Mouse (Mus musculus): ENCODE results near the gene Cd151. TPM values are rescaled to one million over a fixed set of nuclear protein-coding genes. Genes with fewer than 3 reads are reported as not detected.

The Cd151 gene
- polyA plus RNA-seq, 1 experiment from 2014 or later: 23.0 TPM

DNA sequence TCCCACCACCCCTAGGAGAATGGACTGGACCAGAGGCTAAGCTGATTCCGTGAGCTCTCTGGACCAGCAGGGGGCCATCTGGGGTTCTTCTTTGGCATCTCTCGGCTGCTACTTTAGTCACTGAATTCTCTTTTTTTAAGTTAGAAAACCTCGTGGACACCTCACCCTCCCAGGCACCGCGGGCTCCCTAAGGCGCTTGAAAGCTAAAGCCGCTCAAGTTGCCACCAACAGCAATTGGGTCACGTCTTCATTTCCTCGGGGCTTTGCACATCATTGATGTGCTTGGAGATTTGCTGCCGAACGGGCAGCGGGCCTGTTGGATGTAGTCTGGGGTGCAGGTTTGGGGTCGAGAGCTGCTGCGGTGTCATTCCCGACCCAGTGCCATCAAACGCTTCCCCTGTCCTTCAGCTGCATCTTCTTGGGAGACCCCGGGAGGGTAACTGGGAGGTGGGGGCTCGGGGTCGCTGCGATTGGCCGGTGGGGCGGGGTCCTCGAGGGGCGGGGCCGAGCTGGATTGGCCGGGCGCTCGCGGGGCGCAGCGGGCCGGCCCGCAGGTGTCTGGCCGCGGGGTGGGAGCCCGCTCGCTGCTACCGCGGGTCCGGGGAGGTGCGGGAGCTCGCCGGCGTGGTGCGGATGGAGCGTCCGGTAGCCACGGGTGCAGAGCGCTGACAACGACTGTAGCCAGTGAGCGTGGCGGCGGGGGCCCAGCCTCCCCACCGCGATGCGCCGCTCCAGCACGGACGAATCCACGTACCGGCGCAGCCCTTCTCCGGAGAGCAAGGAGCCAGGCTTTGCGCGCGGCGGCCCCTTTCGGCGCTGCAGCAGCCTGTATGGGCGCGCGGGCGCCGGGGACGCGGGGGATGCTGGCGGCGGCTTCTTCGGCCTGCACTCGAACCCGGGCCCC is 14.6 kb downstream of the Cd151 start:
- H3K4me1 ChIP-seq (ENCODE audit: control insufficient read depth, insufficient read depth, low read depth, low read length): peaks cover 37% of the 10 kb centered on the region
- under 1% methylated on average over 74 of the region's 81 CpGs for WGBS
- H3K27me3 ChIP-seq (replicated peaks; ENCODE audit: control insufficient read depth, insufficient read depth, low read length): peaks cover 5% of the 10 kb centered on the region; the same call in 1 of the 2 replicates
- peak; percentile 58 for ATAC-seq
- no peaks in the 10 kb centered on the region for H3K9me3 ChIP-seq (ENCODE audit: control insufficient read depth, low read length)
- peak overlapping the region; percentile 87 for H3K4me2 ChIP-seq (ENCODE audit: low read length)
- H3K4me3 ChIP-seq (ENCODE audit: low read length): peak overlapping the region; percentile 73
- peak overlapping the region; percentile 83 for H3K27ac ChIP-seq (ENCODE audit: low read depth, low read length)
- H3K9ac ChIP-seq (ENCODE audit: low read depth, low read length): peak overlapping the region; percentile 80
- H3K36me3 ChIP-seq (ENCODE audit: control insufficient read depth, insufficient read depth, low read length): no peaks in the 10 kb centered on the region

DNA sequence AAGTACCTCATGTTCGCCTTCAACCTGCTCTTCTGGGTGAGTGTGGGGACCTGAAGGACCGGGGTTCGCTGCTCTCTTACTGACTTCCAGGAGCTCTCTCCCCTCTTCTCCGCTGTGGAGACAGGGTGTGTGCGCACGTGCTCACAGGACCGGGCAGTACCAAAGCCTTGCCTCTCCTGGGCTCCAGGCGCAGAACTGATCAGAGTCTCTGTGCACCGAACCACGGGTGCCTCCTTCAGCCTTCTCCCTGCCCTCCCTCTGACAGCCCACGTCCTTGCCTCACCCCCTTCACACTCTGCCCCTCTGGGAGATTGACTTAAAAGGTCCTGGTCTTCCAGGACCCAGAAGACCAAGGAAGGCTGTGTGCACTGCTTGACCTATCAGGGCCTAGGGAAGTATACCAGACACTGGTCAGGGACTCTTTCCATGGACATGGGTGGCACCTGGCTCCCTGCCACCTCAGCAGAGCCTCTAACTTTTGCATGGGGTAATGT is 15.4 kb downstream of the Cd151 start:
- peak overlapping the region; percentile 80 for H3K9ac ChIP-seq (ENCODE audit: low read depth, low read length)
- no peaks in the 10 kb centered on the region for H3K9me3 ChIP-seq (ENCODE audit: control insufficient read depth, low read length)
- H3K4me3 ChIP-seq (ENCODE audit: low read length): peak overlapping the region; percentile 73
- H3K4me2 ChIP-seq (ENCODE audit: low read length): peak overlapping the region; percentile 87
- H3K4me1 ChIP-seq (ENCODE audit: control insufficient read depth, insufficient read depth, low read depth, low read length): peaks cover 36% of the 10 kb centered on the region
- no peaks in the 10 kb centered on the region for H3K36me3 ChIP-seq (ENCODE audit: control insufficient read depth, insufficient read depth, low read length)
- H3K27ac ChIP-seq (ENCODE audit: low read depth, low read length): peak overlapping the region; percentile 83
- 3% methylated on average over 11 of the region's 11 CpGs for WGBS
- H3K27me3 ChIP-seq (replicated peaks; ENCODE audit: control insufficient read depth, insufficient read depth, low read length): no peaks in the 10 kb centered on the region
- peak; percentile 10; the same call in 1 of the 2 replicates for ATAC-seq

GRCm38 (mm10) chr7:141483114-141483653 is 16.0 kb downstream of the Cd151 start:
- H3K27ac ChIP-seq (ENCODE audit: low read depth, low read length): no peak overlapping the region
- no peaks in the 10 kb centered on the region for H3K9me3 ChIP-seq (ENCODE audit: control insufficient read depth, low read length)
- 76% methylated on average over 6 of the region's 6 CpGs for WGBS
- H3K27me3 ChIP-seq (replicated peaks; ENCODE audit: control insufficient read depth, insufficient read depth, low read length): no peaks in the 10 kb centered on the region
- H3K9ac ChIP-seq (ENCODE audit: low read depth, low read length): no peak overlapping the region; the same call in 1 of the 2 replicates
- peak overlapping the region; percentile 87 for H3K4me2 ChIP-seq (ENCODE audit: low read length)
- no peak for ATAC-seq
- peak overlapping the region; percentile 73 for H3K4me3 ChIP-seq (ENCODE audit: low read length)
- H3K4me1 ChIP-seq (ENCODE audit: control insufficient read depth, insufficient read depth, low read depth, low read length): peaks cover 36% of the 10 kb centered on the region
- no peaks in the 10 kb centered on the region for H3K36me3 ChIP-seq (ENCODE audit: control insufficient read depth, insufficient read depth, low read length)

DNA sequence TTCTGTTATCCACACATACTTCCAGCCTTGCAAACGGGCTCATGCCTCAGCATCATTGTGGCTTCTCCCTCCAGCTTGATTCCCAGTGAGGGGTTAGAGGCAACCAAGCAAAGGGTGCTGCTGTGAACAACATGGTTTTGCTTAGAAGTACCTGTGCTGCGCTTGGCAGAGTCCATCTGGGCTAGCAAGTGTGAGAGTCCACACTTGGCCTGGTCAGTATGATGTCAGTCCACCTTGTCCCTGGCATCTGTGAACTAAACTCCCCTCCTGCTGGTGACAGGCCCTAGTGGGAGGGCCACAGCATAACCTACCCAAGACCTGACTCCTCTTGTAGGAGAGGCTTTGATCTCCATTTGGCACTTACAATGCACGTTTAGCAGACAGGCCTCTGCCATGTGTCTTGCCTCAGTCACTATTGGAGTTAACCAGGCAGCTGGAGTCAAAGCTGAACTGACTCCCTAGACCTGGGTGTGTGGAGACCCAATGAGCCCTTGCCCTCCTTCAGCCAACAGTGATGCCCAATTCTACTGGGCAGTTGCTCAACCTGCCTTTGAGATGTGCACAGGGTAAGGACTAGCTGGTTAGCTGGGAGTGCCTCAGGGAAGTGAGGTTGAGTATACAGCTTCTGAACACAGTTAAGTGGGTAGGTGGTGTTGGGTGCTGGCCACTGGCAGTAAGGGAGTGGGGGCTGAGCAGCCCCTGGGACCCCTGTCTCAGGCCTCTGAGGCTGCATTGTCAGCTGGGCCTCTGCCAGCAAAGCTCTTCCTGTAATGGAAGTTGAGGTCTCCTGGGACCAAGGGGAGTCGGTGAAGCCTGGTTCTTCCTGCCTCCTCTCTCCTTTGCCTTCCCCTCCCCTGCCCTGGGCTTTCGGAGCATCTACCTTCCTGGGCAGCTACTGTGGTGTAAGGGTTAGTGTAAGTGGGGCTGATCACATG is 17.3 kb downstream of the Cd151 start:
- 66% methylated on average over 5 of the region's 5 CpGs for WGBS
- no peak for ATAC-seq
- H3K9me3 ChIP-seq (ENCODE audit: control insufficient read depth, low read length): no peaks in the 10 kb centered on the region
- no peak overlapping the region for H3K27ac ChIP-seq (ENCODE audit: low read depth, low read length)
- no peak overlapping the region for H3K4me3 ChIP-seq (ENCODE audit: low read length)
- H3K9ac ChIP-seq (ENCODE audit: low read depth, low read length): 0 out of 2 replicates have a peak overlapping the region, but pooled peaks have one; percentile 28
- H3K4me2 ChIP-seq (ENCODE audit: low read length): no peak overlapping the region
- H3K27me3 ChIP-seq (replicated peaks; ENCODE audit: control insufficient read depth, insufficient read depth, low read length): no peaks in the 10 kb centered on the region
- no peaks in the 10 kb centered on the region for H3K36me3 ChIP-seq (ENCODE audit: control insufficient read depth, insufficient read depth, low read length)
- H3K4me1 ChIP-seq (ENCODE audit: control insufficient read depth, insufficient read depth, low read depth, low read length): peaks cover 36% of the 10 kb centered on the region

- Histone ChIP-seq H3K9ac (ENCODE audit: low read depth, low read length) (no peak overlapping the region), H3K4me2 (ENCODE audit: low read length) (no peak overlapping the region), H3K27ac (ENCODE audit: low read depth, low read length) (no peak overlapping the region), H3K4me1 (ENCODE audit: control insufficient read depth, insufficient read depth, low read depth, low read length) (peaks cover 36% of the 10 kb centered on the region), H3K36me3 (ENCODE audit: control insufficient read depth, insufficient read depth, low read length) (no peaks in the 10 kb centered on the region), H3K27me3 (replicated peaks; ENCODE audit: control insufficient read depth, insufficient read depth, low read length) (no peaks in the 10 kb centered on the region), H3K4me3 (ENCODE audit: low read length) (no peak overlapping the region), H3K9me3 (ENCODE audit: control insufficient read depth, low read length) (no peaks in the 10 kb centered on the region)
- 80% methylated on average over 2 of the region's 2 CpGs for WGBS
- ATAC-seq: no peak
Measured at GRCm38 (mm10) chr7:141485186-141485585, 18.0 kb downstream of the Cd151 start.

GRCm38 (mm10) chr7:141485606-141486005 is 18.4 kb downstream of the Cd151 start:
- no peak overlapping the region for H3K9ac ChIP-seq (ENCODE audit: low read depth, low read length)
- H3K4me2 ChIP-seq (ENCODE audit: low read length): no peak overlapping the region
- no peak overlapping the region for H3K4me3 ChIP-seq (ENCODE audit: low read length)
- no peaks in the 10 kb centered on the region for H3K9me3 ChIP-seq (ENCODE audit: control insufficient read depth, low read length)
- peaks cover 36% of the 10 kb centered on the region for H3K4me1 ChIP-seq (ENCODE audit: control insufficient read depth, insufficient read depth, low read depth, low read length)
- ATAC-seq: peak; percentile 11; the same call in 1 of the 2 replicates
- H3K27ac ChIP-seq (ENCODE audit: low read depth, low read length): no peak overlapping the region
- 71% methylated on average over 2 of the region's 2 CpGs for WGBS
- H3K27me3 ChIP-seq (replicated peaks; ENCODE audit: control insufficient read depth, insufficient read depth, low read length): no peaks in the 10 kb centered on the region
- H3K36me3 ChIP-seq (ENCODE audit: control insufficient read depth, insufficient read depth, low read length): no peaks in the 10 kb centered on the region

DNA sequence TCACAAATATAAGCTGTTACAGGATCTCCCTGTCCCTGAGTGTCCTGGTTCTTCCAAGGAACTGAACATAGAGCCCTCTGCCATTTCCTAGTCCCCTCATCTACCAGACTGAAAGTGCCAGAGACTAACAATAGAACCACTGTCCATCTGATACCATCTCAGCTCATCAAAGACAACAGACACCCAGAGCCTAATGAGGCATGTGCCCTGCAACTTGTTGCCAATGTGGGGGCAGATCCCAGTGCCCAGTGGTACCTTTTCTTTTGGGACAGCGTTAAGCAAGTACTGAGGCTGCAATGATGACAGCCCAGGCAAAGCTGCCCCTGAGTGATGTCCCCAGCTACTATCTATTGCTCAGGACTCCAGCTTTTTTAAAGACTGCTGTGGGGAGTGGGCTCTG is 19.0 kb downstream of the Cd151 start:
- ATAC-seq: no peak
- Histone ChIP-seq H3K36me3 (ENCODE audit: control insufficient read depth, insufficient read depth, low read length) (no peaks in the 10 kb centered on the region), H3K9me3 (ENCODE audit: control insufficient read depth, low read length) (no peaks in the 10 kb centered on the region), H3K27me3 (replicated peaks; ENCODE audit: control insufficient read depth, insufficient read depth, low read length) (no peaks in the 10 kb centered on the region), H3K9ac (ENCODE audit: low read depth, low read length) (no peak overlapping the region), H3K4me1 (ENCODE audit: control insufficient read depth, insufficient read depth, low read depth, low read length) (peaks cover 30% of the 10 kb centered on the region), H3K27ac (ENCODE audit: low read depth, low read length) (no peak overlapping the region), H3K4me2 (ENCODE audit: low read length) (no peak overlapping the region), H3K4me3 (ENCODE audit: low read length) (no peak overlapping the region)
- 88% methylated on average over 1 of the region's 1 CpGs for WGBS

DNA sequence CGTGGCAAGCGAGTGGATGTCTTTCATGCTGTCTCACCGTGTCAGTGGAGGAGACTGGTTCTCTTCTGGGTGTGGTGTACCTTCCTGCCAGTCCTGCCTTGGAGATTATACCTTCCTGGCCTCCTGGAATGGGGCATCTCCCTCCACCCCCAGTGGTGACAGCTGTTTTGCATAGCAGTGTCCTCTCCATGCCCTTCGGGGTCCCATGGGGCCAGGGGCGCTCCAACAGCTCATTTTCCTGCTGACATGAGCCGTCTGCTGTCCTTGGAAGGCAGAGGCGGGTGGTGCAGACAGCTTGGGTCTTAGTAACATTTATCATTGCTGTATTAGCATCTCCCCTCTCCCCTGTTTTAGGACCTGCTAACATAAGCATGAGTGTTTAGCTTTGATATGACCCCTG is 19.9 kb downstream of the Cd151 start:
- ATAC-seq: no peak
- peaks cover 24% of the 10 kb centered on the region for H3K4me1 ChIP-seq (ENCODE audit: control insufficient read depth, insufficient read depth, low read depth, low read length)
- no peaks in the 10 kb centered on the region for H3K9me3 ChIP-seq (ENCODE audit: control insufficient read depth, low read length)
- no peaks in the 10 kb centered on the region for H3K27me3 ChIP-seq (replicated peaks; ENCODE audit: control insufficient read depth, insufficient read depth, low read length)
- H3K27ac ChIP-seq (ENCODE audit: low read depth, low read length): no peak overlapping the region
- H3K9ac ChIP-seq (ENCODE audit: low read depth, low read length): no peak overlapping the region
- WGBS: 71% methylated on average over 7 of the region's 7 CpGs
- H3K4me3 ChIP-seq (ENCODE audit: low read length): no peak overlapping the region
- no peak overlapping the region for H3K4me2 ChIP-seq (ENCODE audit: low read length)
- no peaks in the 10 kb centered on the region for H3K36me3 ChIP-seq (ENCODE audit: control insufficient read depth, insufficient read depth, low read length)
